In genomic region chr11:75926431-75927312, GRCm38 (mm10) we compare ENCODE assay signal across 8 mouse cellular contexts. TPM values are rescaled to one million over a fixed set of nuclear protein-coding genes. Genes with fewer than 3 reads are reported as not detected.
A peak's percentile ranks its signal among the peaks of the same experiment; 100 is the strongest.
DNase-seq lines count a peak whose midpoint lies in the region; ATAC-seq and TF ChIP-seq lines count a peak whose summit lies in the region.

No protein-coding gene starts in this region.

- H3K9ac ChIP-seq in forebrain, embryonic 14.5 days (ENCODE audit: low read length): no peak overlapping the region
- H3K9ac ChIP-seq in forebrain, embryonic 12.5 days: no peak overlapping the region
- no peak overlapping the region for H3K9ac ChIP-seq in heart, postnatal 0 days (replicated peaks; ENCODE audit: low read depth, low read length)
- H3K9ac ChIP-seq in liver, embryonic 12.5 days: no peak overlapping the region

- H3K4me2 ChIP-seq in forebrain, embryonic 14.5 days (ENCODE audit: low read length): no peak overlapping the region
- H3K4me2 ChIP-seq in forebrain, embryonic 12.5 days: no peak overlapping the region
- peak overlapping the region; percentile 28 for H3K4me2 ChIP-seq in heart, postnatal 0 days (ENCODE audit: low read depth, low read length)
- H3K4me2 ChIP-seq in liver, embryonic 12.5 days: no peak overlapping the region

- H3K4me1 ChIP-seq in forebrain, embryonic 14.5 days (ENCODE audit: control insufficient read depth, insufficient read depth, low read length): peaks cover 5% of the 10 kb centered on the region; the same call in 1 of the 2 replicates
- peaks cover 13% of the 10 kb centered on the region; the same call in 1 of the 2 replicates for H3K4me1 ChIP-seq in forebrain, embryonic 12.5 days
- peaks cover 29% of the 10 kb centered on the region for H3K4me1 ChIP-seq in heart, postnatal 0 days (ENCODE audit: control insufficient read depth, insufficient read depth)
- peaks cover 29% of the 10 kb centered on the region for H3K4me1 ChIP-seq in liver, embryonic 12.5 days

- no peak for ATAC-seq in forebrain, embryonic 14.5 days
- ATAC-seq in forebrain, embryonic 12.5 days (ENCODE audit: low FRiP score): no peak
- ATAC-seq in heart, postnatal 0 days (ENCODE audit: insufficient read depth, low read depth): peak; percentile 92
- peak; percentile 80 for ATAC-seq in liver, embryonic 12.5 days

- H3K36me3 ChIP-seq in forebrain, embryonic 14.5 days (ENCODE audit: control insufficient read depth, insufficient read depth, low read length): no peaks in the 10 kb centered on the region
- H3K36me3 ChIP-seq in forebrain, embryonic 12.5 days (replicated peaks): no peaks in the 10 kb centered on the region
- H3K36me3 ChIP-seq in heart, postnatal 0 days (replicated peaks; ENCODE audit: control insufficient read depth, insufficient read depth, low read length): no peaks in the 10 kb centered on the region
- no peaks in the 10 kb centered on the region for H3K36me3 ChIP-seq in liver, embryonic 12.5 days

- TF ChIP-seq CTCF in heart, postnatal 0 days (IDR thresholded peaks at IDR 0.05; ENCODE audit: low read depth): no peak

- H3K9me3 ChIP-seq in forebrain, embryonic 14.5 days (replicated peaks; ENCODE audit: control insufficient read depth, low read length): no peaks in the 10 kb centered on the region
- no peaks in the 10 kb centered on the region for H3K9me3 ChIP-seq in forebrain, embryonic 12.5 days
- H3K9me3 ChIP-seq in heart, postnatal 0 days (replicated peaks; ENCODE audit: control insufficient read depth, low read length): no peaks in the 10 kb centered on the region
- H3K9me3 ChIP-seq in liver, embryonic 12.5 days (replicated peaks): no peaks in the 10 kb centered on the region

- TF ChIP-seq EP300 in heart, postnatal 0 days (IDR thresholded peaks at IDR 0.05; ENCODE audit: low read depth): 0 out of 2 replicates have a peak, but pooled peaks have one; percentile 32

- 67% methylated on average over 13 of the region's 13 CpGs for WGBS in forebrain, embryonic 14.5 days
- 72% methylated on average over 13 of the region's 13 CpGs for WGBS in forebrain, embryonic 12.5 days
- WGBS in heart, postnatal 0 days: 24% methylated on average over 13 of the region's 13 CpGs
- WGBS in liver, embryonic 12.5 days (ENCODE audit: insufficient replicate concordance): 39% methylated on average over 13 of the region's 13 CpGs

- H3K4me3 ChIP-seq in forebrain, embryonic 14.5 days (ENCODE audit: low read depth, low read length): no peak overlapping the region
- no peak overlapping the region for H3K4me3 ChIP-seq in forebrain, embryonic 12.5 days (replicated peaks)
- no peak overlapping the region for H3K4me3 ChIP-seq in heart, postnatal 0 days (ENCODE audit: low read depth, low read length)
- no peak overlapping the region for H3K4me3 ChIP-seq in liver, embryonic 12.5 days

- peak; percentile 52 for DNase-seq in forebrain, embryonic 14.5 days (ENCODE audit: low spot score)
- peak; percentile 37 to 46 for DNase-seq in CD8-positive naive resting alpha-beta T cell, adult 2 months (ENCODE audit: low read depth in 2 of 2, low spot score in 2 of 2)
- DNase-seq in heart, postnatal 0 days (ENCODE audit: low spot score): peak; percentile 79
- peak; percentile 34 for DNase-seq in retina, postnatal 7 days (ENCODE audit: low read depth, low spot score)
- DNase-seq in right cerebral cortex, adult 18-20 months: no peak
- no peak for DNase-seq in urinary bladder, postnatal 4 days (ENCODE audit: low spot score in 2 of 2)

- no peak overlapping the region for H3K27ac ChIP-seq in forebrain, embryonic 14.5 days (ENCODE audit: low read depth, low read length)
- no peak overlapping the region for H3K27ac ChIP-seq in forebrain, embryonic 12.5 days
- peak overlapping the region; percentile 87 for H3K27ac ChIP-seq in heart, postnatal 0 days (ENCODE audit: low read depth)
- H3K27ac ChIP-seq in liver, embryonic 12.5 days: no peak overlapping the region

- no peaks in the 10 kb centered on the region for H3K27me3 ChIP-seq in forebrain, embryonic 14.5 days (replicated peaks; ENCODE audit: control insufficient read depth, insufficient read depth, low read length)
- no peaks in the 10 kb centered on the region; the same call in 1 of the 2 replicates for H3K27me3 ChIP-seq in forebrain, embryonic 12.5 days
- no peaks in the 10 kb centered on the region for H3K27me3 ChIP-seq in heart, postnatal 0 days (ENCODE audit: control insufficient read depth, insufficient read depth, low read length)
- H3K27me3 ChIP-seq in liver, embryonic 12.5 days (replicated peaks): peaks cover 23% of the 10 kb centered on the region

RNA-seq across cellular contexts. Expression of gene Rph3al, which starts 11.6 kb away (rescaled TPM):
- polyA plus RNA-seq in forebrain, embryonic 14.5 days (2014; fragmentation: Nextera tagmentation; extraction: Ambion mirVana): 1.6 and 2.8 TPM in 2 replicates
- 1.1 and 1.7 TPM in 2 replicates for polyA plus RNA-seq in forebrain, embryonic 12.5 days (2016; fragmentation: Nextera tagmentation; extraction: Ambion mirVana)
- 15.6 and 28.7 TPM in 2 replicates for total RNA-seq in heart, postnatal 0 days (2014; rRNA removed; ENCODE audit: low replicate concordance)
- polyA plus RNA-seq in heart, postnatal 0 days (2015; fragmentation: Nextera tagmentation; extraction: Ambion mirVana): 15.0 and 15.5 TPM in 2 replicates
- 0.57 and 0.68 TPM in 2 replicates for polyA plus RNA-seq in liver, embryonic 12.5 days (2016; fragmentation: Nextera tagmentation; extraction: Ambion mirVana)

Comparison
In these comparisons a context has a peak if more than half of its experiments do, and no peak if none do; other contexts are left out.
1. ATAC-seq: peak in heart, postnatal 0 days (single experiment) and liver, embryonic 12.5 days (single experiment); none in forebrain, embryonic 14.5 days (single experiment) and forebrain, embryonic 12.5 days (single experiment).
2. DNase-seq: peak in forebrain, embryonic 14.5 days (single experiment), CD8-positive naive resting alpha-beta T cell, adult 2 months (2 of 2), heart, postnatal 0 days (single experiment) and retina, postnatal 7 days (single experiment); none in right cerebral cortex, adult 18-20 months (single experiment) and urinary bladder, postnatal 4 days (0 of 2).